Mouse (Mus musculus) left cerebral cortex, postnatal 14 days (tissue): Measurements from ENCODE around the gene Tsen54. TPM values are rescaled to one million over a fixed set of nuclear protein-coding genes. Genes with fewer than 3 reads are reported as not detected.
A peak's percentile ranks its signal among the peaks of the same experiment; 100 is the strongest.
"Not testable (repeated sequence)": the region's sequence is repeated elsewhere in the genome, so short reads cannot be mapped to it uniquely, and the experiment has no call there.

Experiments used
- DNase-seq, 2 experiments: peaks; one replicate each; pipeline ENCODE4 v3.0.0; 2021 to 2022; ENCODE audit warnings: low spot score in 2 of 2, mixed read lengths in 1 of 2
- intact Hi-C: fragments of 180-260 bp; cut with DNase I; formaldehyde crosslinking; loops from one replicate; pipeline ENCODE4 v1.15.1; 2025
- microRNA-seq, 2 experiments: library from miRNA; unstranded; fragments of <30 nt; microRNA quantifications; one replicate each; pipeline ENCODE4 v1.2.0; 2022
- total RNA-seq, 2 experiments: library from RNA; stranded (reverse); gene quantifications; 2 replicates each; pipeline ENCODE4 v1.2.3; 2021

The Tsen54 gene
- total RNA-seq, 2 experiments from 2014 or later: 12.7 to 15.3 TPM

GRCm38 (mm10) chr11:115843891-115844239, 29.3 kb downstream of the Tsen54 start:
- no peak for DNase-seq
- intact Hi-C loops: no loop called here

DNA sequence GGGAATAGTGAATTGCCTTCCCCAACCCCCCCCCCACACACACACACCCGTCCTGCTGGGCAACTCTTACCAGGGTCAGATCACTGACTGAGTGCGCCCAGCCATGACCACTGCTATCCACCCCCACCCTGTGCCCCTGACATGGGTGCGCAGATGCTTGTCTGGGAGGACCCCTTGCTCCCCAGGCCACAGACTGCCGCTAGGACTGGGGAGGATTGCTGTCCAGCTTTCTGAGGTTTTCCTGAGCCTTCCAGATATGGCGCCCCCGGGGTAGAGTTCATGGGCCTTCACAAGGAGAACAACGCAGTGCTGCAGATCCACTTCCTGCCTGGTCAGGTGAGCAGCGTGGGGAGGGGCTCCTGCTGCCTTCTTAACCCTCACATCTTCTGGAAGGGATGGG, 29.7 kb downstream of the Tsen54 start:
- no peak for DNase-seq
- intact Hi-C loops: no loop called here

DNA sequence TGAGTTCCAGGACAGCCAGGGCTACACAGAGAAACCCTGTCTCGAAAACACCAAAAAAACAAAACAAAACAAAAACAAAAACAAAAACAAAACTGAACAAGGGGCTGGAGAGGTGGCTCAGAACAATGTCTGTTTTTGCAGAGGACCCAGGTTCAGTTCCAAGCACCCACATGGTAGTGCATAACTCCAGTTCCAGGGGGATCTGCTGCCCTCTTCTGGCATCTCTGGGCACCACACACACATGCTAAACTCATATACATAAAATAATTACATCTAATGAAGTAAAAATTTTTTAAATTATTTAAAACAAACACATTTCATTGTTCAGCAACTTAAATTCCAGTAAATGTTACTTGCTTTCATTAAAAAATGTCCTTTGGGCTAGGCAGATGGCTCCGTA, 31.3 kb downstream of the Tsen54 start:
- DNase-seq: no peak
- intact Hi-C loops: no loop called here

DNA sequence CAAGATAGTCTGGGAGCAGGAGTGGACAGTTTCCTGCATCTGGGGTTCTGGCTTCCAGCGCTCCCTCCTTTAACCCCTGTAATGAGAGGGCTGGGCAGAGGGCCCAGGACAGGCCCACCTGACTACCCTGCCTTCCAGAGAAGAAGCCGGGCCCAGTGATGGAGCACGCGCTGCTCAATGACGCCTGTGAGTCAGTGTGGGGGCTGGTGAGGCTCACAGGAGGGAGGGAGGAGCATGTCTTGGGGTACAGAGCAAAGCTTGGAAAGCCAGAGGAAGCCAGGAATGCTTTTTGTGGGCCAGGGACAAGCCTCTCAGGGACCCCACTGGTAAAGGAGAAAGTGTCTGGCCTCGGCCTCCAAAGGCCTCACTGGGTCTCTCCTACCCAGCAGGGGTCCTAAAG, 40.1 kb downstream of the Tsen54 start:
- peak in 1 of 2 experiments; percentile 23 for DNase-seq
- intact Hi-C loops: no loop called here

GRCm38 (mm10) chr11:115857146-115857545, 42.6 kb downstream of the Tsen54 start:
- intact Hi-C loops, DNase-seq: not testable (repeated sequence)

DNA sequence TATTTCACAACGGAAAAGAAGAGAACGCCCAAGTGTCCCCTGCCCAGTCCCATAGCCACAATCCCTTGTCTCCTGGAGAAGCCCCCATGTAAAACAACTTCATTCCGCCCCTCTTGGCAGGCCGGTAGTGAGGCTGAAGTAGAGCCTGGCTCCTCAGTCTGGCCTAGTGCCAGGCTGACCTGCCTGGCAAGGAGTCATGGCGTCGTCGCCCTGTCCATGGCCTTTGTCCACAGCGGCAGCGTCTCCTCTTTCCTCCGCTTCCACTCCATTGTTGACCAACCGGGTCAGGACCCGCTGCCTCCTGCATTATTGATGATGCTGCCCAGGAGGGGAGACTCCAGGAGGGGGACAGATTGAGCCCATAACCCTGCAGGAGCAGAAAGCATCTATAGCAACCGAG, 43.4 kb downstream of the Tsen54 start:
- intact Hi-C loops: no loop called here
- no peak for DNase-seq

GRCm38 (mm10) chr11:115858354-115858753, 43.8 kb downstream of the Tsen54 start, which contains the start of gene Myo15b:
Gene Myo15b (plus strand): TSS chr11:115858406.
- intact Hi-C loops: no loop called here
- no peak for DNase-seq

GRCm38 (mm10) chr11:115859143-115859945, 44.8 kb downstream of the Tsen54 start:
- intact Hi-C loops: no loop called here
- peak; percentile 65 to 72 for DNase-seq

GRCm38 (mm10) chr11:115863895-115864294, 49.4 kb downstream of the Tsen54 start:
- DNase-seq: no peak
- intact Hi-C loops: no loop called here

- intact Hi-C loops: no loop called here
- DNase-seq: no peak
These were observed 54.9 kb downstream of the Tsen54 start for GRCm38 (mm10) chr11:115869393-115869792.

DNA sequence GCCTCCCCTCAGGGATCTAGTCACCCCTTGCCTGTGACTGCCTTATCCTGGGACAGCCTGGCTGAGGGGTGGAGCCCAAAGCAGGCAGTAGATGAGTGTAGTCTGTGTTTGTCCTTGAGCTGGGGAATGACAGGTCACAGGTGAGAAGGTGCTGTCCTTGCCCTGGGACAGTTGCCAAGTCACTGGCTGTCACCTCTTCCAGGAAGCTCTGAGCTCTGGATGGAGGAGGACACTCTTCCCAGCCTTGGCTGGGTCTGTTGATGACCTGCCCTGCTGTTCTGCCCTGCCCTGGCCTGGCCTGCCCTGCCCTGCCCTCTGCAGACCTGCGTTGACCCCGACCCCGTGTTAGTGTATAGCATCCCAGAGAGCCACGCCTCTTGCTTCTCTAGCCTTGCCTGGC, 57.9 kb downstream of the Tsen54 start:
- no peak for DNase-seq
- intact Hi-C loops: no loop called here

Small RNA genes within 50 kb of the gene (microRNA-seq; reads per million reads assigned to microRNA genes)
- gene Mir5621: 0.79 to 2.0 reads per million in 2 experiments

Other genes with a start within 250 kb of the Tsen54 start
- 10 to 100 TPM; 47.4 to 49.8 TPM for gene Mrps7, start 210.8 kb upstream of the Tsen54 start, total RNA-seq
- gene Gga3, start 210.7 kb upstream of the Tsen54 start, total RNA-seq: 10 to 100 TPM; 68.3 to 75.5 TPM
- 10 to 100 TPM; 14.8 to 17.4 TPM for gene Mif4gd, start 201.8 kb upstream of the Tsen54 start, total RNA-seq
- gene Slc25a19, start 186.4 kb upstream of the Tsen54 start, total RNA-seq: 10 to 100 TPM; 55.1 to 58.1 TPM
- 100 to 1,000 TPM; 183 to 190 TPM for gene Grb2, start 106.1 kb upstream of the Tsen54 start, total RNA-seq
- 10 to 100 TPM; 48.1 to 51.4 TPM for gene Tmem94, start 49.3 kb upstream of the Tsen54 start, total RNA-seq
- gene Caskin2, start 1.1 kb upstream of the Tsen54 start, total RNA-seq: 10 to 100 TPM; 18.7 to 21.3 TPM
- 1 to 10 TPM; 2.8 to 3.4 TPM for gene Llgl2, start 9.3 kb downstream of the Tsen54 start, total RNA-seq
- gene Myo15b, start 43.7 kb downstream of the Tsen54 start, total RNA-seq: under 1 TPM; 0.13 to 0.17 TPM
- gene Smim5, start 85.2 kb downstream of the Tsen54 start, total RNA-seq: under 1 TPM in 1 of 2 experiments, not detected in 1; 0.33 TPM
- gene Smim6, start 97.3 kb downstream of the Tsen54 start, total RNA-seq: not detected
- gene Sap30bp, start 118.6 kb downstream of the Tsen54 start, total RNA-seq: 10 to 100 TPM; 43.2 to 50.7 TPM
- 10 to 100 TPM; 19.8 to 22.4 TPM for gene Recql5, start 118.8 kb downstream of the Tsen54 start, total RNA-seq
- gene Itgb4, start 160.0 kb downstream of the Tsen54 start, total RNA-seq: 1 to 10 TPM; 3.2 to 4.2 TPM
- 10 to 100 TPM; 18.8 to 19.4 TPM for gene Galk1, start 198.0 kb downstream of the Tsen54 start, total RNA-seq
- 100 to 1,000 TPM; 254 to 295 TPM for gene H3f3b, start 213.2 kb downstream of the Tsen54 start, total RNA-seq
- gene Unk, start 215.6 kb downstream of the Tsen54 start, total RNA-seq: 10 to 100 TPM; 23.8 to 25.5 TPM